Mouse (Mus musculus): ENCODE results near the gene Crygc.
"Not testable (repeated sequence)": the region's sequence is repeated elsewhere in the genome, so short reads cannot be mapped to it uniquely, and the experiment has no call there.

The Crygc gene

DNA sequence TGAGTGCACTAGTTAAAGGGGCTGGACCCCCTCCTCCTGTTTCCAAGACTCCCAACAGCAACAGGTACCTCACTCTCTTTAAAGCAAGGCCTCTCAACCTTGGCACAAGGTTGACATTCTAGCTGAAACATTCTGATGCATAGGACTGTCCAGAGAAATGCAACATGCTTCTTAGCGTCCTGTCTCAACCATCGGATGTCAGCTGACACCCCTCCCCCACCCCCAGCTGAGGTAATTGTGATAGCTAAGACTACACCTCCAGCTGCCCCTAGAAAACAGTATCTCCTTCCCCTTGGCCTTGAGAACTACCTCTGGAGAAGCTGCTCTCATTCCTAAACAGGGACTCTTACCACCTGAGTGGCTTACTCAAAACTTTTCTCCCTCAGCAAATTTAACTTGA is 21.3 kb downstream of the Crygc start:
- no peak for DNase-seq (ENCODE audit: low spot score in 2 of 2)

DNA sequence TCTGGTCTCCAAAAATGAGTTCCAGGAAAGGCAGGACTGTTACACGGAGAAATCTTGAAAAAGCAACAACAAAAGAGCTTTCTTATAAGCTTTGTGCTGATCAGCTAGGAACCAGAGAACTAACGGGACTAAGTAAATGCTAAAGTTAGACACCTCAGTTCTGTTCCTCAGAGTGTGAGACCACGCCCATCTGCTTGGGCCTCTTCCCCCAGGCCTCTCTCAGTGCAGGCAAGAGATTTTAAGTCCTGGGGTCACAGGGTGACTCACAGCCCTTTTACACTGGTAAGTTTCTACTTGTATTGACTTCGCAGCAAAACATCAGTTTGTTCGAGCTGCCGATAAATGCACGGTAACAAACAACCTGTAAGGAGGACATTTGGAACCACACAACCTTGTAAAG is 21.8 kb downstream of the Crygc start:
- DNase-seq (ENCODE audit: low spot score in 2 of 2) = no peak

DNA sequence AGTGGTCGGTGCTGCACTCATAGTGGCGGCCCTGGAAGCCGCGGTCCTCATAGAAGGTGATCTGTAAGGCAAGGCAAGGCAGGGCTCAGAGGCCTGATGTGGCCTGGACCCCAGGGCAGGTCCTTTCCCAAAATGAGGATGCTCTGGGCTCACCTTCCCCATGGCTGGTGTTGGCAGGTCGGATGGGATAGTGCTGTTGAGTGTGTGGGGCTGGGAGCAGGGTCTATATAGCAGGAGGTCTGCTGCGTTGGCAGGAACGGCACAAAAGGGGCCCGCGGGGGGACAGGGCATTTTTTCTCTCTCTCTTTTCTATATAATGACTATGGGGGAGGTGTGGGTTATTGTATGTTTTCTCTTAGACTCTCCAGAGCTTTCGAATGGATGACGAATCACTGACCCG is 22.5 kb downstream of the Crygc start, which contains the start of gene Cryge:
Gene Cryge (minus strand): TSS at position 198 of the 400 bp plus-strand sequence.
- not testable (repeated sequence) for DNase-seq (ENCODE audit: low spot score in 2 of 2)

DNA sequence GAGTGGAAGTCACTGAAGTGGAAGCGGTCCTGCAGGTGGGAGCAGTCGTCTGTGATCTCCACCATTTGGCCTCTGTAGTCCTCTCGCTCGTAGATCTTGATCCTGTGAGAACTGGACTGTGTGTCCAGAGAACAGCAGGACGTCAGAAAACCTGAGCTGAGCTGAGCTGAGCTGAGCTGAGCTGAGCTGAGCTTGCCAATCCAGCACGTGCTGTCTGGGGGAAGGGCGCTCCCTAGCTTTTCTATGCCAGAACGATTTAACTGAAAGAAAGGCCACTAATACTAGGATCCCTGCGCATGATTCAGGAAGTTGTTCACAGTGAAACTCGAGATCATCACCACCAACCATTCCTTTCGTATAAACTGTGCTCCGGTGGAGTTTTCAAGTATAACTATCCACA is 24.7 kb downstream of the Crygc start:
- peak; percentile 20 to 35 for DNase-seq (ENCODE audit: low spot score in 2 of 2)

DNA sequence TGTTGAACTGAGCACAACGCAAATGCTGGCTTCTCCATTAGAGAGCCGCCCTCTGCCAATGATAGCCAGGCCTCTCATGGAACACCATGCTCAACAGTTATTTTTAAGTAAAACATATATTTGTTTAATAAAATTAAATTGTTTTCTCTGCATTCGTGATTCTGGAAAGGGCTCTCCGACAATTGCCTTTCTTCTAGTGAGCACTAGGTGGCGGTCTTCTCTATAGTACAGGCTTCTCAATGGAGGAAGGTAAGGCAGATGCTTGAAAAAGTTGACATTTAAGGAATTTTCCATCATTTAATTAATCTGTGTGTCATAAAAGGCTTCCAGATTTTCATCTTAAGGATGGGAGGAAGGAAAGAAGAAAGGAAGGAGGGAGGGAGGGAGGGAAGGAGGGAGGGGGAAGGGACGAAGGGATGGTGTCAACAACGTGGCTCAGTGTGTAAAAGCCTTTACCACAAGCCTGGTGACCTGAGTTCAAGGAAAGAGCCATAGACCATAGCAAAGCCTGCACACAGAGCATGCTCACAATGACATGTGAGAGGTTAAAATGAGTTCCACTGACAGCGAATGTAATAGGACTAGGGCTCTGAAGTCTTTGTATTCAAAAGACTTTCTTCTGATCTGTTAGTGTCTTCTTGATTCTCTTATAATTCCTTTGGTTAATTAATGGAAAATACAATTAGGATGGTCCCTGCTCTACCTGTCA is 26.9 kb downstream of the Crygc start:
- DNase-seq (ENCODE audit: low spot score in 2 of 2) = peak; percentile 45 to 50

DNA sequence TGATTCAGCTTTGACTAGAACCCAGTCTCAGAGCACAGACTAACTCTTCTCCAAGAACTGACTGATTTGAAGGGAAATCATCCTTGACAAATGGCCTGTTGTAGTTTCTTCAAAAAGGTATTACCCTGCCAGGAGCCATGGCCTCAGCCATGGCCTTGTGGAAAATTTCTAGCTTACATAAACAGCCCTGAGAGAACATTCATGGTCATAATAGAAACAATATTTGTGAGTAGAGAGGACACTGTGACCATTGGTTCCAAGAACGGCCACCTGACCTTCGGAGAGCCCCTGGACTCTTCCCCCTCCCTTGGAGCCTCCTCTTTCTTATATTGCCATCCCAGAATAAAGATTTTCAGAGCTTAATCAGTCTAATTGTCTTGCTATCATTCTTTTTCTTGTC is 30.1 kb downstream of the Crygc start:
- DNase-seq (ENCODE audit: low spot score in 2 of 2) = no peak

DNA sequence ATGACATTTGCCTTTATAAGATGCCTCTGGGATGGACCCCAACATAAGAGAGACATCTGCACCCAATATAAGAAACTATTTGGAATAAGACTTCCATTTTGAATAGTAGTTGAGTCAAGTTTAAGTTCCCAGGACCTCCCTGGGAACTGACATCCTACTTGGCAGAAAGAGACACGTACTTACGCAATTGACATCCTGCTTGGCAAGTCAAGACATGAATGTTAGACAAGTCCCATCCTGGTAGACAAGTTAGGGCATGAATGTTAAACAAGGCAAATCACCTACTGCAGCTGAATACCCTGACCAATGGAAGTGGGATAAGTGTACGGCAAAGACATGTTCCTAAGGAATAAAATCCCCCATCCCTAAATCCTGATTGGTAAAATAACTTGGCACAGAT is 31.7 kb downstream of the Crygc start:
- no peak for DNase-seq (ENCODE audit: low spot score in 2 of 2)

DNA sequence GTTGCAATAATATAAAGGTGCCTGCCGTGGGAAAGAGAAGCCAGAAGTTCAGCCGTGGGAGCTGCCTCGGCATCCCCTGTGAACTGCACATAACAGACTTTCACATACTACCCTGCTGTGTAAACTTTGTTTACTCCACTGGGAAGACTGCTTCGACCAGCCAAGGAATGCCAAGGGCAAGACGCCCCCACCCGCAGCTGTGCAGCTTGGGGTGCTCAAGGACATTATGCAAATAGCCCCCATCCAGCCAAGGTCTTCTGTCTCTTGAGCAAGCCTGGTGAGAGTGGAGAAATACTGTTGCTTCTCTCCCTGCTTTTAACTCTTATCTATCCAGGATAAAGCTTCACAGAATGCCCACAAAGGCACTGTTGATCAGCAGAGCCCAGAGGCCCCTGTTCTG is 32.7 kb downstream of the Crygc start:
- DNase-seq (ENCODE audit: low spot score in 2 of 2) = no peak

DNA sequence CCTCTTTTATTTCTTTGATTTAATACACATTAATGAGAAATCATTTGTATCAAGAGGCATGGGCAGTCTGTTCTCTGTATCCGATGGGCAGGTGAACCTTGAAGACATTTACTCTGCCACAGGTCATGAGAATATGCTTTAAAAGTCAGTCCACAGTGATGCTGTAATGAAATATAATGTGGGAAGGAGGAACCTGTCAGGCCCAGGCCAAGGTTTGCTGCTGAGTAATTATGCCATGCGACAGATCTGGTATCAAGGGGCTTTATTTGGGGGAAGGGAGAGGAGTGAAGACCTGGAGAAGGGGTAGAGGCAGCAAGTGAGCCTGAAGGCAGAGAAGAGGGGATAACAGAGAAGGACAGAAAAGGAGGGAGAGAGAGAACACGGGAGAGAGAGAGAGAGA is 33.8 kb downstream of the Crygc start:
- DNase-seq (ENCODE audit: low spot score in 2 of 2) = no peak

DNA sequence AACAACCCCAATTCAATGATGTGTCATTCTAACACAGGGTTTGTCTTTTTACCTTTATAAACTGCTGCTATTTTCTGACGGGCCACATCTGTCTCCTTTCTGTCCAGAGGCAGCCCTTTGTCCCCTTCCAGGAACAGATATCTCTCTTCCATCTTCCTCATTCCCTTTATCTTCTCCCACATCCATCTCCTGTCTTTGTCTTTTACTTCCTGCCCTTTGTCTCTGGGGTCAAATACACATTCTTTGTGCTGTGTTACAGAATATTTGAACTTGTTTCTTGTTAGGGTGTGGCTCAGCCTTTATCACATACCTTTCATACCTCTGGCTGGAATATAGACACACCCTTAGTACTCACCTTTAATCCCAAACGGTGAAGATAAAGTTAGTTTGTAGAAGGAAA is 35.9 kb downstream of the Crygc start:
- DNase-seq (ENCODE audit: low spot score in 2 of 2) = no peak

DNA sequence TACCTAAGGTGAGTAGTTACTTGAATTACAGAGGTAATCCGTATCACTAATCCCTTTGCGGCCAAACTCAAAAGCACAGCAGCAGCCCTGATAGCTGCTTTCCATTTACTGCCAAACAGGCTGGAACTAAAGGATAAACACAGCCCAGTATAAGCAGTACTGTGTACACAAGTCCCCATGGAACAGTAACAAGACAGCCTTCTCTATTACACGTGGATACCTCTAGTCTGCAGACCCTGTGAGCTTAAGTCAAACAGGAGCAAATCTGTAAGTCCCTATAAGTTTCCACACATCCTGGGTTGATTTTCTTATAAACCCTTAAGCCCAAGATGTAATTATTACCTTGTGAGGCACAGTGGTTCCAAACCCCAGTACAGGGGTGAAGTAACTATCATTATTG is 38.0 kb downstream of the Crygc start:
- no peak for DNase-seq (ENCODE audit: low spot score in 2 of 2)

DNA sequence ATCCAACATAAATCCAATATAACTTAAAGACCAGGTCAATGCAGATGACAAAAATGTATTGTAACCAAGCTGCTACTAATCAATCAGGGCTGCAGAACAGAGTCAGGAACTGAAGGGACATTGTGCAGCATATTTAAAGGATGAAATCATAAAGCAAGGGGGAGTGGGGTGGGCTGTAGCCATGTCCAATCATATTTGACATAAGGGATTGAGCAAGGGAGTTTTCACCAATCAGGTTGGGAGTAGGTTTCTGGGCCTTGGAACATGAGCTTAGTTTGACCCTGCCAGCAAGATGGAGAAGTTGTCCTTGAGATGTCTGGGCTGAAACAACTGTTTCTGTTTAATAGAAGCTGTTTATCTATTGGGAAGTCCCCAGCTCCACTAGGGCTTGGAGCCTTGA is 40.8 kb downstream of the Crygc start, which contains the start of gene Akr1cl:
Gene Akr1cl (minus strand): TSS at position 119 of the 400 bp plus-strand sequence.
- no peak for DNase-seq (ENCODE audit: low spot score in 2 of 2)

DNA sequence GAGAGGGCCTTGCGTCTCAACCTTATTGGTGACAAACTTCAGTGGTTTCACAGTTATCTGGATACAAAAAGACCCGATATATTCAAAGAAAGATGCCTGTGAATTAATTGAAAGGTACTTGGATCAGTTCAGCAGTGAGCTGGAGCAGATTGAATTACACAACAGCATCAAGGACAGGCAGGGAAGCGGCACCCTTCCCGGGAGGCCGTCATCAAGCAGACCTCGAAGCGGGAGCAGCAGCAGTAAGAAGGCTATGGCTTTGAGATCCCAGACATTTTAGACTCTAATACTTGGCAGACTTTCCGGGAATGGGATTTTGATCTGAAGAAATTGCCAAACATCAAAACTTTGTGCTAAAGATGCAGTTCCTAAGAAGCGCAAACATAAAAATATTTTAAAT is 45.3 kb downstream of the Crygc start:
- no peak for DNase-seq (ENCODE audit: low spot score in 2 of 2)

Data from right cerebral cortex, adult 2 months (tissue).